Mouse (Mus musculus) gastrocnemius, postnatal 25 days (tissue): ENCODE measurements around the gene Zbed5. TPM values are rescaled to one million over a fixed set of nuclear protein-coding genes. Genes with fewer than 3 reads are reported as not detected.

Experiments used
- total RNA-seq, 2 experiments: library from RNA; stranded (reverse); gene quantifications; 1 replicate in 1 of 2; 2 replicates in 1 of 2; pipeline ENCODE4 v1.2.3; 2021

Gene Zbed5
- total RNA-seq, 2 experiments from 2014 or later: 0.19 to 1.1 TPM

Other genes starting within 250 kb of the Zbed5 start
- gene Zfp11, start 225.6 kb upstream of the Zbed5 start, total RNA-seq: 1 to 10 TPM; 1.8 TPM
- not detected for gene Sept14, start 187.2 kb upstream of the Zbed5 start, total RNA-seq
- 10 to 100 TPM; 57.3 to 63.7 TPM for gene Mrps17, start 180.2 kb upstream of the Zbed5 start, total RNA-seq
- gene Nipsnap2, start 170.7 kb upstream of the Zbed5 start, total RNA-seq: 100 to 1,000 TPM; 510 to 555 TPM
- gene Psph, start 108.3 kb upstream of the Zbed5 start, total RNA-seq: 10 to 100 TPM; 11.6 to 12.3 TPM
- 1 to 10 TPM; 8.4 to 8.6 TPM for gene Sumf2, start 48.7 kb upstream of the Zbed5 start, total RNA-seq
- 100 to 1,000 TPM; 560 to 586 TPM for gene Chchd2, start 8.3 kb upstream of the Zbed5 start, total RNA-seq
- 100 to 1,000 TPM; 297 to 365 TPM for gene Phkg1, start 2.8 kb downstream of the Zbed5 start, total RNA-seq
- gene Nupr1l, start 12.8 kb downstream of the Zbed5 start, total RNA-seq: 1 to 10 TPM in 1 of 2 experiments, not detected in 1; 1.2 TPM
- gene Vkorc1l1, start 46.2 kb downstream of the Zbed5 start, total RNA-seq: 10 to 100 TPM; 18.3 to 19.4 TPM
- 10 to 100 TPM in 1 of 2 experiments, 1 to 10 TPM in 1; 9.2 to 14.7 TPM for gene Gusb, start 107.3 kb downstream of the Zbed5 start, total RNA-seq
- gene Asl, start 133.5 kb downstream of the Zbed5 start, total RNA-seq: 10 to 100 TPM in 1 of 2 experiments, 1 to 10 TPM in 1; 9.4 to 10.1 TPM
- 10 to 100 TPM; 13.3 to 13.9 TPM for gene Crcp, start 133.6 kb downstream of the Zbed5 start, total RNA-seq
- gene Tpst1, start 177.6 kb downstream of the Zbed5 start, total RNA-seq: 1 to 10 TPM; 5.8 to 7.7 TPM
- 1 to 10 TPM; 2.8 to 3.9 TPM for gene Kctd7, start 249.1 kb downstream of the Zbed5 start, total RNA-seq